Mouse (Mus musculus): Measurements from ENCODE around the gene Prkce.
"Not testable (repeated sequence)": the region's sequence is repeated elsewhere in the genome, so short reads cannot be mapped to it uniquely, and the experiment has no call there.

Gene Prkce

DNA sequence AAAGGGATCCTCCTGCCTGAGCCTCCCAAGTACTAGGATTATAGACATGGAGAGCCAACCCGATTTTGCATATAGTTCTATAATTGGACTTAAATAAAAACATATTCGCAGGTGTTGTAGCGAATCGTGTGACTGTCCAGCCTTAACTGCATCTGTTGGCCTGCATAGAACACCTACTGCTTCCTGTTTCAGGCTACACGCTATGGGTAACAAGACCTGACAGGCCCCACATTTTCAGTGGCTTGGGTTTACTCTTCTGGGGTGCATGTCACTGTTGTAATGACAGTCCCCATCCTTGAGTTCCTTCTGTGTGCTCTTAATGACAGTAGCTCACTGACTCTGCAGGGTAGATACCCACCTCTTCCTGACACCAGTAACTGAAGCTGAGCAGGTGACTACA, 278.3 kb downstream of the Prkce start:
- DNase-seq (ENCODE audit: low spot score in 2 of 2), result no peak

DNA sequence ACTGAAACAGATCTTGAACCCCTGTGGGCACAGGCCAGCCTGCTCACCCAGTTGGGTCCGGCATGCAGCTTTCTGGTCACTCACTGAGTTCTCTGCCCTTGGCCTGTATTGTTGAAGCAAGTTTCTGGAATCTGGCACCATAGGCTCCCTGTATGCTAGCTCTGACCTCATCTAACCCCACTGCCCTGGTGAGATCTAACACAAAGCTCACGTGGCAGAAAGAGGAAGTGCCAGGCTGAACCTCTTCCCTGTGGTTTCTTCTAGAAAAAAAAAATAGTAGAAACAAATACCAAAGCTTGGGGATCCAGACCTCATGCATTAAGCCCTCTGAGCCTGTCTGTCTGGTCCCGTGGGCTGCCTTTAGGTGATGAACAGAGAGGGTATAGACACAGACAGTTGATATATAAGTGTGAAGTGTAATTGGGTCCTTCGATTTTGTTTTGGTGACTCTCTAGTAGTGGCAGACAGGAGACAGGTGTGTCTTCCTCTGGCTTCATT, 279.6 kb downstream of the Prkce start:
- DNase-seq (ENCODE audit: low spot score in 2 of 2), result no peak

DNA sequence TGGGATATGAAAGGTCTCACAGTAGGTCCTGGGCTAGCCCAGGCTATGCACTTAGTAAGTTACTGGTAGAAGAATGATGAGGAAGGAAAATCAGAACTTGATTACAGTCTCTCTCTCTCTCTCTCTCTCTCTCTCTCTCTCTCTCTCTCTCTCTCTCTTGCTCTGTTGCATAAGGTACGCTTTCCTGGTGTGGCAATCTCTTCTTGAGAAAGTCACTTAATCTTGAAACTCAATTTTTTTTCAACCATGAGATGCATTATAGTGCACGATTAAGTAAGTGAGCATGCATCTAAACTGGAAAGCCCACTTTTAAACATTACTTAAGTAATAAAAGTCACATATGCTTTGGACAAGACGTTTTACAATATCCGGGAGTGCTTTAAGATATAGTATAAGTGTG, 285.3 kb downstream of the Prkce start:
- no peak for DNase-seq (ENCODE audit: low spot score in 2 of 2)

- DNase-seq (ENCODE audit: low spot score in 2 of 2), result no peak
Measured at GRCm38 (mm10) chr17:86453673-86454350, 286.2 kb downstream of the Prkce start.

DNA sequence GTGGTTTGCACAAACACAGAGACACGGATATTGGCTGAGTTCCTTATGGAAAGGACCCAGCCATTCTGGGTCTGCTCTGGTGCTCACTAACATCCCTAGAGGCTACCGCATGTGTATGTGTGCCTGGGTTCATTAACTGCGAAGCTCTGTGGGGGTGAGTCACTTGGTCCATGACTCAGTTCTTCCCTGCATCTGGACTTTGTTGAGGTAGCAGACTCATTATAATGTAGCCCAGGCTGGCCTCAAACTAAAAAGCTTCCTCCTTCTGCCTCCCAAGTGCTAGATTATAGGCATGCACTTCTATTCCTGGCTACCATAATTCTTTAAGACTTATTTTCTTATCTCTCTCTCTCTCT, 286.7 kb downstream of the Prkce start:
- no peak for DNase-seq (ENCODE audit: low spot score in 2 of 2)

- DNase-seq (ENCODE audit: low spot score in 2 of 2), result no peak
Measured at GRCm38 (mm10) chr17:86456512-86456911, 288.9 kb downstream of the Prkce start.

- no peak for DNase-seq (ENCODE audit: low spot score in 2 of 2)
Measured at GRCm38 (mm10) chr17:86458302-86458980, 290.9 kb downstream of the Prkce start.

DNA sequence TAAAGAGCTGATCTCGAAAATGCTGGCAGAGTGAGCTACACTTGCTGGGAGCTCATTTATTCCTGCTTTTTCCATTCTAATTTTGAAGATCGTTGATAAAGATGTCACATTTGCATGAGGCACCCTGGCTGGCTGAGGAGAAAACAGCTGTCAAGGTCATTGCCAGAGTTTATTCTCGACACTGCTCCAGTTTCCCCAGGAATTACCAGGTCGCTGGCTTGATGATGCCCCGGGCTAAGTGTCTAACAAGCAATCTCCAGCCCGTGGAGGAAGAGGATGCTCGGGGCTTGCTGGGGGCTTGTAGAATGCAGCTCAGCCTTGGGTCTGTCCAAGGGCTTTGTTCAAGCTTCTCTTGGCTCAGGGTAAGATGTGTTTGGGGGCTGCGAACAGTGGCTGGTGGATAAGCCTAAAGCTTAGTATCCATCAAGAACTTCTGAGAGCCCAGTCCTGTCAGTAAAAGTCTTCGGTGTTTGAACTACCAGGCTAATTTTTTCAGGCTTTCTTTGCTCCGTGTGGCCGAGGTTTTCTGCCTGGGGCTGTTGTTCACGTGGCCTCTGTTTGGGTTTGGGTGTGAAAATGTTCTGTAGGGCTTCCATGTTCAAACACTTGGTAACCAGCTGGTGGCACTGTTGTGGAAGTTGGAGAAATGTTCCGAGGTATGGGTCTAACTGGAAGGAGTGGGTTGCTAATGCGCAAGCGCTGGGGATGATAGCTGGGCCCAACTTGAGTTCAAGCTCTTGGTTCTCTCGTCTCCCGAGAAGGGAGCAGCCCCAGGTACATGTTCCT, 293.3 kb downstream of the Prkce start:
- DNase-seq (ENCODE audit: low spot score in 2 of 2), result no peak

DNA sequence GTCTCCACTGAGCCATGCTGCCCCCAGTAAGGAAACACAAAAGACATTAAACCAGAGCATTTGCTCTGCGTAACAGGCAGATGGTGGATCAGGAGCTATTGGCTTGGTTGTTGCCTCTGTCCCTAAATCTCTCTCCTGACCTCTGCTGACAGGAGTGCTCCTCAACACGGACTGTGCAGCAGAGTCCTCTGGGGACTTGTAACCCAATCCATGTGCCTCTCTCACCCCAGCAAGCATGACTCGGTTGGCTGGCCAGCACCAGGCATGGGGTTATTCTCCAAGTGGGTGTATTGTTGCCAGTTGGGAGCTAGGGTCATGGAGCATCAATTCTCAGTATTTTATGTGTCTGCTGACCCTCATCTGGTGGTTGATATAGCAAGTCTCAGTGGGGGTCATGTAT, 295.8 kb downstream of the Prkce start:
- DNase-seq (ENCODE audit: low spot score in 2 of 2), result no peak

DNA sequence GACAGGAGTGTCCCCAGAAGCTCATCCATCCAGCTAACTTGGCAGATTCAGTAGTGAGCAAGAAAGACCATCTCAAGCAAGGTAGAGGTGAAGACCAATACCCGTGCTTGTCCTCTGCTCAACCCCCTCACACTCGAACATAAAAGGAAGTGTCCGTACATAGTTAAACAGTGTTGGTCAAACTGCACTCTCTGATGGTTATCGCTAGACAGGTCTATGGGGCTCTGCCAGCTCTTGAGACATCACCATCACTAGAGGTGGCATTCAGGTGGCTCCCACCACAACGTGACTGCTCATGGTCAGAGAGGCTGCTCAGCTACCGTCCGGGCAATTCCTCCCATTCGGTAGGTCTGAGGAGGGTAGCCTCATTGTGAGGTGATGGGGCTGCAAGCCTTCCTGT, 296.6 kb downstream of the Prkce start:
- no peak for DNase-seq (ENCODE audit: low spot score in 2 of 2)

DNA sequence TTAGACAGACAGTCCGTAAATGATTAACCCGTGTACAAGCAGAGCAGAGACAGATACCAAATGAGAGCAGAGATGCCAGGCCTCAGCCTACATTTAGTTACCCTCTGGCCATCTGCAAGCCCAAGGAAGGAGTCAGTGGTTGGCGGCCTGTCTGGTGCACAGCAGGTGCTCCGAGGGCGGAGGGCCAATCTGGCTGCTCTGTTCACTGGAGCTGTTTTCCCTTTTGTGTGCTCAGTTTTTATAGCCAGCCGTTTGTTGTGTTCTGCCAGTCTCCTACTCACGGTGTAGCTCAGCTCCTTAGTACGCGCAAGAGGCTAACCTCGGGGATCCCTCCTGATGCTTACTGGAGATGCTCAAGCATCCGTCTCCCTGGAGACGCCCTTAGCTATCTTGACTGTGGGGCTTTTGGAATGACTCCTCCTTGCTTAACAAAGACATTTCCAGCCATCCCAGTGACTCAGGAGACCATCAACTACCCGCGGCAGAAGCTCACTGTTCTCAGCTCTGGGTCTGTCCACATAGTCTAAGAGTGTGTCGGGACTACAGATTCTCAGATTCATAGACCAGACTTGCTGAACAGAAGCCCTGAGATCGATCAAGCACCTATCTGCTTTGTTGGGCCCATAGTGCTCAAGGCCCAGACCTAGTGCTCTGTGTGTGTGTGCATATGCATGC, 297.2 kb downstream of the Prkce start:
- DNase-seq (ENCODE audit: low spot score in 2 of 2), result peak in 1 of 2 experiments; percentile 60

GRCm38 (mm10) chr17:86465865-86466264, 298.3 kb downstream of the Prkce start:
- DNase-seq (ENCODE audit: low spot score in 2 of 2), result no peak

GRCm38 (mm10) chr17:86466412-86466811, 298.8 kb downstream of the Prkce start:
- DNase-seq (ENCODE audit: low spot score in 2 of 2), result no peak

- DNase-seq (ENCODE audit: low spot score in 2 of 2), result no peak
Measured at GRCm38 (mm10) chr17:86466871-86467270, 299.3 kb downstream of the Prkce start.

- DNase-seq (ENCODE audit: low spot score in 2 of 2), result no peak
Measured at GRCm38 (mm10) chr17:86467291-86467898, 299.8 kb downstream of the Prkce start.

GRCm38 (mm10) chr17:86467967-86468366, 300.4 kb downstream of the Prkce start:
- no peak for DNase-seq (ENCODE audit: low spot score in 2 of 2)

DNA sequence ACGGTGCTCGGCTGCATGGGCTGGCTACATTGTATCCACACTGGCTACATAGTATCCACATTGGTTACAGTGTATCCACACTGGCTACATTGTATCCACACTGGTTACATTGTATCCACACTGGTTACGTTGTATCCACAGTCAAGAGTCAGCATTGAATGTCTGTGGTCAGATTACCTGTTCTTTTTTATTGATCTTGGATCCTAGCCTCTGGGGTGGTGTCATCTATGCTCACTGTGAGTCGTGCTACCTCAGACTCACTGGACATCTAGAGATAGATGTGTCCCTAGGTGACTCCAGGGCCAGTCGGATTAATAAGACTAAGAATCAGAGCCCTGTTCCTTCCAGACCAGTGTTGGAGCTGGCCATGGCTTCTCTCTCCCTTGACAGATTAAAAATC, 302.6 kb downstream of the Prkce start:
- no peak for DNase-seq (ENCODE audit: low spot score in 2 of 2)

- DNase-seq (ENCODE audit: low spot score in 2 of 2), result peak in 1 of 2 experiments; percentile 66
Measured at GRCm38 (mm10) chr17:86471684-86472083, 304.1 kb downstream of the Prkce start.

DNA sequence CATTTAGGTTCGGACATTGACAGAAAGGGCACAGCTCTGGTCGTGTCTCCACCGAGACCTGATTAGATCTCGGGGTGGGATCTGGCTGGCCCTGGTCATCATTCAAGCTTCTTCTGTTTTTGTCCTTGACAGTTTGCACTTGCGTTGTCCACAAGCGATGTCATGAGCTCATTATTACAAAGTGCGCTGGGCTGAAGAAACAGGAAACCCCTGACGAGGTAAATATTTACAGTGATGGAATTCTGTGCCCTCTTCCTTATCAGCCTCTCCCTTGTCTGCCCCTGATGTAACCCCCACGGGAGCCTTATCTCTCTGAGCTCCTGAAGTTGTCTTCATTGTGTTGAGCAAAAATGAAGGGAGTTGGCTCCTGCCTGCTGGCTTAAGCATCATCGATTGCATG, 309.1 kb downstream of the Prkce start:
- no peak for DNase-seq (ENCODE audit: low spot score in 2 of 2)

DNA sequence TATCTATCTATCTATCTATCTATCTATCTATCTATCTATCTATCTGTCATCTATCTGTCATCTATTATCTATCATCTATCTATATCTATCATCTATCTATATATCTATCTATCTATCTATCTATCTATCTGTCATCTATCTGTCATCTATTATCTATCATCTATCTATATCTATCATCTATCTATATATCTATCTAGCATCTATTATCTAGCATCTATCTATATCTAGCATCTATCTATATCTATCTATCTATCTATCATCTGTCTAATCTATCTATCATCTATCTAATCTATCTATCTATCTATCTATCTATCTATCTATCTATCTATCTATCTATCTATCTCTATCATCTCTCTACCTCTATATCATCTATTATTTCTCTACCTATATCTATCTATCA, 309.8 kb downstream of the Prkce start:
- not testable (repeated sequence) for DNase-seq (ENCODE audit: low spot score in 2 of 2)

- no peak for DNase-seq (ENCODE audit: low spot score in 2 of 2)
Measured at GRCm38 (mm10) chr17:86479406-86479805, 311.8 kb downstream of the Prkce start.

DNA sequence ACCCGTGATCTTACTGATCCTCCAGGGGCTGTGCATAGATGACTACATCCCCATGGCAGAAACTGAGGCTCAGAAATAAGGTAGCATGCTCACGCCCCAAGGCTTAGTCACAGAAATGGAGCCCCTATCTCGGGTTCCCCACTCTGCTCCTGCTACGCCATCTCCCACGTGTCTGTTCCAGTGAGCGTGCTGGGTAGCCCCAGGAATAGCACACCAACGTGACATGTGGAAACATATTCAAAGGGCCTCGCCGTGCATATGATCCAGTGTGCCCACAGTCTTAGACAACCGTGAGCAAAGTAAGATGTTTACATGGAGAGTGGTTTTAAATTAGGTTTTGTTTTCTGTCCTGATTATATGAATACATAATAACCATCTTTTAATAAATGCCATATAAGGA, 315.1 kb downstream of the Prkce start:
- DNase-seq (ENCODE audit: low spot score in 2 of 2), result no peak
